Mouse (Mus musculus) liver, embryonic 13.5 days (tissue): ENCODE measurements around the gene Disp1. TPM values are rescaled to one million over a fixed set of nuclear protein-coding genes. Genes with fewer than 3 reads are reported as not detected.

Experiments used
- ATAC-seq: fragments of 200-750 bp; cut with Nextera tagmentation; 2 replicates; pipeline ENCODE4 v1.8.0; 2017; ENCODE audit warnings: low read depth, mild to moderate bottlenecking, moderate number of reproducible peaks, moderate library complexity
- DNase-seq: peaks from one replicate; pipeline ENCODE4 v3.0.0; 2022
- H3K27ac ChIP-seq: fragments of 300-500 bp; sonication (generic); 2 replicates; pipeline ENCODE4 v1.5.1; 2015; ENCODE audit warnings: moderate library complexity, mild to moderate bottlenecking, inconsistent platforms
- H3K27me3 ChIP-seq: fragments of 300-500 bp; sonication (generic); 2 replicates; pipeline ENCODE4 v1.6.1; 2015; ENCODE audit warnings: mild to moderate bottlenecking, inconsistent platforms
- H3K36me3 ChIP-seq: fragments of 300-500 bp; sonication (generic); 2 replicates; pipeline ENCODE4 v1.6.1; 2015; ENCODE audit warnings: mild to moderate bottlenecking, inconsistent platforms
- H3K4me1 ChIP-seq: fragments of 300-500 bp; sonication (generic); replicated peaks from 2 replicates; pipeline ENCODE4 v1.6.1; 2015; ENCODE audit warnings: inconsistent platforms
- H3K4me2 ChIP-seq: fragments of 300-500 bp; sonication (generic); 2 replicates; pipeline ENCODE4 v1.6.1; 2015; ENCODE audit warnings: inconsistent platforms, mild to moderate bottlenecking, moderate library complexity
- H3K4me3 ChIP-seq: fragments of 300-500 bp; sonication (generic); replicated peaks from 2 replicates; pipeline ENCODE4 v1.5.1; 2015; ENCODE audit warnings: mild to moderate bottlenecking, inconsistent platforms
- H3K9ac ChIP-seq: fragments of 300-500 bp; sonication (generic); 2 replicates; pipeline ENCODE4 v1.6.1; 2015; ENCODE audit warnings: mild to moderate bottlenecking, inconsistent platforms
- H3K9me3 ChIP-seq: fragments of 300-500 bp; sonication (generic); replicated peaks from 2 replicates; pipeline ENCODE4 v1.6.1; 2016; ENCODE audit warnings: inconsistent platforms
- WGBS: fragments of 180-500 bp; shearing (Covaris S2); methylation state at CpG from one replicate; pipeline ENCODE4 v1.1.7; 2015; ENCODE audit not compliant: insufficient replicate concordance; 5-methylcytosine and 5-hydroxymethylcytosine counted together
- polyA plus RNA-seq: library from polyadenylated mRNA; unstranded; fragments of >200 nt; fragmentation: Nextera tagmentation; extraction: Ambion mirVana; gene quantifications from 2 replicates; pipeline ENCODE4 v1.2.1, GENCODE M21; 2015

Gene Disp1
- polyA plus RNA-seq, 1 experiment from 2014 or later, result 2.4 TPM

DNA sequence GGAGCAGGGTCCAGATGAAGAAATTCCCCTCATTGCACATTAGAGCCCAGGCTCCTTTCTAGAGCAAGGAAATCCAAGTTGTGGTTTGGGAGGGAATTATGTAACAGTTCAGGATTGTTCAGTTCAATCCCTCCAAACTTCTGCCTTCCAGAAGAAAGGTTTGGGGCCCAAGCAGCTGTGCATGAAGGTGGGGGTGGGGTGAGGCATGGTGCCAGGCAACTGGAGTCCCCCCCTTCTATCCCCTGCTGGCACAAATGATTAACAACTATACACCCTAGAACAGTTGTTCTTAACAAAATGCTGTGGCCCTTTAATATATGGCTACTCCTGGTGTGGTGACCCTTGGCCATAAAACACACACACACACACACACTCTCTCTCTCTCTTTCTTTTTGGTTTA, 140.2 kb downstream of the Disp1 start:
- peaks cover 7% of the 10 kb centered on the region; the same call in 1 of the 2 replicates for H3K4me1 ChIP-seq
- DNase-seq, result no peak
- H3K27me3 ChIP-seq, result no peaks in the 10 kb centered on the region
- no peak overlapping the region for H3K4me3 ChIP-seq
- no peaks in the 10 kb centered on the region for H3K9me3 ChIP-seq
- no peak for ATAC-seq
- no peak overlapping the region for H3K9ac ChIP-seq
- H3K4me2 ChIP-seq, result no peak overlapping the region
- 0 out of 2 replicates have a peak, but pooled peaks cover 2% of the 10 kb centered on the region for H3K36me3 ChIP-seq
- no peak overlapping the region for H3K27ac ChIP-seq

DNA sequence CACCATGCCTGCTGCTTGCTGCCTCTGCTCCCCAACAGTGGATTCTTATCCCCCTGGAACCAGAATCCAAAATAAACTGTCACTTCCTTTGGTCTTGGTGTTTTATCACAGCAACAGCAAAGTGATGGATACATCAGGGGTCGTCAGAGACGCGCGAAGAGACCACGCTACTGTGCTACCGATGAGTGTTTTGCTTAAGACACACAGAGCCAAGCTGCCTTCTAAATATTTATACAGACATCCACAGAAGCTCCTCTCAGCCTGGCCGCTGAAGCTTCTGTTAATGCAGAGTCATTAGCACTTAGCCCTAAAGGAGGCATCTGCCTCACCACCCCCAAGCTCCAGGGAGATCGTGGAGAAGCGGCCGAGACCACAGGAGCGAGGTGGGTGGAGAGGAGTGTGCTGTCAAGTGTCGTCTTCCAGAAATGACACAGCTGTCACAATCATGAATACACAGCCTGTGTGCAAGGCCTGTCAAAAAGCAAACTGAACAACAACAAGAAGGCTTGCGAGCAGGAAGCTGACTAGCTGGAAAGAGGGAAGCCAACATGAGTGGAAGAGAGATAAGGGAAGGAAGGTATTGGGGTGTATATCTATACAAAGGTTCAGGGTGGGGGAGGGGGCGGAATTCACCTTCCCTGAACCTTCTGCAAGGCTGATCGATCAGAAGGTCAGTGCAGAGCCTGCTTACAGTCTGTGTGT, 146.1 kb downstream of the Disp1 start:
- no peak overlapping the region for H3K4me3 ChIP-seq
- no peak overlapping the region for H3K4me2 ChIP-seq
- peak; percentile 59 for ATAC-seq
- H3K36me3 ChIP-seq, result no peaks in the 10 kb centered on the region
- no peak overlapping the region; the same call in 1 of the 2 replicates for H3K27ac ChIP-seq
- H3K9ac ChIP-seq, result no peak overlapping the region
- H3K4me1 ChIP-seq, result peaks cover 18% of the 10 kb centered on the region
- 29% methylated on average over 15 of the region's 15 CpGs for WGBS
- no peaks in the 10 kb centered on the region for H3K9me3 ChIP-seq
- DNase-seq, result no peak
- no peaks in the 10 kb centered on the region for H3K27me3 ChIP-seq

DNA sequence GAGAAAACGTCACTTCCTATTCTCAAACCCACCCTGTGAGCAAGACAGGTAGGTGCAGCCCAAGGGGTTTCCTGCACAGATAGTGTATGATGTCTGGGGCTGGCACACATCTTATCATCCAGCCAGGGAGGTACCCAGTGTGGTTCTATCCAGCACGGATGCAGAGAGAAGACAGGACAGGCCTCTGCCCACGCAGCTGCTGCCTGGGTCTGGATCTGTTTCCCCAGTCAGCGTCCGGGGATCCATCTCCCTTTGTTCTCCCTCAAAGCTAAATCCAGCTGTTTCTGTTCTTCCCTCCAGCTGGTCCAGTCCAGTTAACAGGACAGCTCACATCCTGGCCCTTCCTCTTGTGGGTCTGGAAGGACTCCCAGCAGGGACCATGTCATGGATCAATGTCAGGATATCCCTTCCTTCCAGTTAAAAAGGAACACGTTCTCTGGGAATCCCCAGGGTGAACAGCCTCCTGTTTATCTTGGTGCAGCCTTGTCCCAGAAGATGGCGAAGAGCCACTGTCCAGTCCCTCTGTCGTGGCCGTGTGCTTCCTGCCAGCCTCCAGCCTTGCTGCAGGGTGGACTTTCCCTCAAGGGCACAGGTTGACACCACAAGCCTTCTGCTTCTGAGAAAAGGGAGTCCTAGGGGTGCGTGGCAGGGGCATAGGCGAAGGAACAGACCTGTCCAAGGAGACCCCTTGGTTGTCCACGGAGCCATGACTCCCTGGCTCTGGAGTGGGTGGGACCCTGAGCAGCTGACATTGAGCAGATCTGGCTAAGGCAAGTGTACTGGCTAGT, 148.9 kb downstream of the Disp1 start:
- no peak overlapping the region for H3K27ac ChIP-seq
- WGBS, result 51% methylated on average over 12 of the region's 12 CpGs
- H3K9ac ChIP-seq, result no peak overlapping the region
- DNase-seq (no peak), ATAC-seq (no peak)
- H3K36me3 ChIP-seq, result no peaks in the 10 kb centered on the region
- no peak overlapping the region for H3K4me3 ChIP-seq
- no peaks in the 10 kb centered on the region for H3K9me3 ChIP-seq
- H3K4me2 ChIP-seq, result no peak overlapping the region
- H3K27me3 ChIP-seq, result no peaks in the 10 kb centered on the region
- peaks cover 16% of the 10 kb centered on the region for H3K4me1 ChIP-seq

DNA sequence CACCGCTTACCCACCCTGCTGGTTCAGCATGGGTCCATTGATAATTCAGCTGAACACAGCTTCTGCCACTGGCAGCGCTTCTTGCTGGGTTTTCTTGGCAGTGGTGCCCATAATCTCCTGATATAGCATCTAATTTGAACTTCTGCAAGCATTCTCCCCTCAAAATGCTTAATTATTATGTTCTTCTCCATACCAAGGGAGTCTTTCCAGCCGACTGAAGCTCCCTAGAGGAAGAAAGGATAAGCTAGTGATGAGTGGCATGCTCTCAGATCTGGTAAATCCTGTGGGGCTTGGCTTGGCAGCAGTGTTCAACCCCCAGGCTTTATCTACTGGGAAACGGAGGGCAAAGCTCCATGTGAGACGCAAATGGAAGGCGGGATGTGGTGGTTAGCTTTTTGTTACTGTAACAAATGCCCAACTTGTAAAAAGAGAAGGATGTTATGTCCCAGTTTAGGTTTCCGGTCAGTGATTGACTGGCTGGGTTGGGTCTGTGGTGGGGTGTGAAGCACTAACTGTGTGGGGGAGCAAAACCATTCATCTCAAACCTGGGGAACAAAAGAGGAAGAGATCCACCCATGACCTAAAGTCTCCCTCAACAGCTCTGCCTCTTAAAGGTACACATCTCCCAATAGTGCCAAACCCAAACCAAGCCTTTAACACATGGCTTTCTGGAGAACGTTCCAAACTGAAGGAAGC, 151.2 kb downstream of the Disp1 start:
- no peak for ATAC-seq
- no peak overlapping the region for H3K4me2 ChIP-seq
- 47% methylated on average over 8 of the region's 8 CpGs for WGBS

DNA sequence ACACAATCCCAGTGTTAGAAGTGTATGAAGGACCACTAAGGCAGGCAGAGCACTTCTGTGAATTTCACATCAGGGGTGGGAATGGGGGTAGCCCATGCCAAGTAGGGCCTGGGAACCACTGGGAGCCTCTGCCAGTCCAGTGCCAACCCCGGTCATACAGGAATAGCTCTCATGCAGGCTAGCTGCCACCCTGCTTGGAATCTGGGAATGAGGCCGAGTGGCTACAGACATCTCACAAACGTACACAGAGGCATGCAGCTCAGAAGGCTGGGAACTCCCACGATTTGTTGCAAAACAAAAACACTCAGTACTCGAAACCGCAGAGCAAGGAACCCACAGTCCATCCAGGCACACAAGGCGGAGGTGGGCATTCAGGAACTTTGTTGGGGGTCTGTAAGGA, 153.5 kb downstream of the Disp1 start:
- Histone ChIP-seq H3K9me3 (no peaks in the 10 kb centered on the region), H3K27ac (no peak overlapping the region), H3K4me1 (no peaks in the 10 kb centered on the region), H3K4me3 (no peak overlapping the region), H3K36me3 (no peaks in the 10 kb centered on the region), H3K27me3 (no peaks in the 10 kb centered on the region), H3K4me2 (no peak overlapping the region), H3K9ac (no peak overlapping the region)
- DNase-seq (no peak), ATAC-seq (no peak)
- 77% methylated on average over 7 of the region's 7 CpGs for WGBS

More for the DNA sequence above, 151.2 kb downstream of the Disp1 start:
- Histone ChIP-seq H3K27ac (no peak overlapping the region), H3K4me1 (peaks cover 3% of the 10 kb centered on the region; the same call in 1 of the 2 replicates), H3K9ac (no peak overlapping the region), H3K36me3 (no peaks in the 10 kb centered on the region), H3K4me3 (no peak overlapping the region), H3K27me3 (no peaks in the 10 kb centered on the region), H3K9me3 (no peaks in the 10 kb centered on the region)
- DNase-seq, result no peak

DNA sequence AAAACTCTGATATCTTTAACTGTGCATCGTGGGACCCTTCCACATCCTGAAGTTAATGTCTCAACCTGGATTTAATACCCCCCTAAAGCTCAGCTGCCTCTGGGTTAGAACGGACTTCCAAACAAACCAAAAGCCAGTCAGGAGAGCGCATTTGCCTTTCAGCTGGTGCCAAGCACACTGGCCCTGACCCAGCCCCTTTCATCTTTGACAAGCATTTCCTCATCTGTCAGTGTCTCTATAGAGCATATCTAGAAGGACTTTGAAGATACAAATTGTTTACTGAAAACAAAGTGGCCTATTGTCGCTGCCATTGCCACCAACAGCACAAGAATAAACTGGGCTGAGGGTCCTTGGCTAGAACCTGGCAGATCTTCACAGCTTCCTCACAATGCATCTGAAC, 154.3 kb downstream of the Disp1 start:
- no peaks in the 10 kb centered on the region for H3K36me3 ChIP-seq
- no peaks in the 10 kb centered on the region for H3K9me3 ChIP-seq
- H3K27me3 ChIP-seq, result no peaks in the 10 kb centered on the region
- DNase-seq, result no peak
- WGBS, result 57% methylated on average over 4 of the region's 4 CpGs
- no peak overlapping the region for H3K27ac ChIP-seq
- H3K4me2 ChIP-seq, result no peak overlapping the region
- no peak overlapping the region for H3K4me3 ChIP-seq
- no peak overlapping the region for H3K9ac ChIP-seq
- no peak for ATAC-seq
- H3K4me1 ChIP-seq, result no peaks in the 10 kb centered on the region

DNA sequence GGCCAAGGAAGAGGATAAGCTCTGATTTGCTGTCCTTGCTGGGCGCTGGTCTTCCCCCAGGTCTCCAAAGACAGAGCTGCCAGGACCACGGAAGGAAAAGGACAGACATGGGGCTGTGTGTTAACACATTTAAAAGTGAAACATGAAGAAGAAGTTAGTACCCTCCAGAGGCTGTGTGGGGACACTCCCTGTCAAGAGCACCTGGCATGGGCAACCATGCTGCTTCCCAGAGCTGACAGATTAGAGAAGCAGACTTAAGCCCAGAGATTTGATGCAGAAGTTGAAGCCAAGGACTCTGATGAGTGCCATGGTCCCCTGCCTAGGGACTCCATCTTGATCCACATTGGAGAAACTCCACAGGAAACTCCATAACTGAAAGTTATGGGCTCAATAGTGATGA, 160.7 kb downstream of the Disp1 start:
- Histone ChIP-seq H3K4me1 (no peaks in the 10 kb centered on the region), H3K36me3 (no peaks in the 10 kb centered on the region), H3K27me3 (no peaks in the 10 kb centered on the region), H3K4me3 (no peak overlapping the region), H3K27ac (no peak overlapping the region), H3K9ac (no peak overlapping the region), H3K4me2 (no peak overlapping the region), H3K9me3 (no peaks in the 10 kb centered on the region)
- DNase-seq (no peak), ATAC-seq (no peak)
- WGBS, result 52% methylated on average over 2 of the region's 2 CpGs

DNA sequence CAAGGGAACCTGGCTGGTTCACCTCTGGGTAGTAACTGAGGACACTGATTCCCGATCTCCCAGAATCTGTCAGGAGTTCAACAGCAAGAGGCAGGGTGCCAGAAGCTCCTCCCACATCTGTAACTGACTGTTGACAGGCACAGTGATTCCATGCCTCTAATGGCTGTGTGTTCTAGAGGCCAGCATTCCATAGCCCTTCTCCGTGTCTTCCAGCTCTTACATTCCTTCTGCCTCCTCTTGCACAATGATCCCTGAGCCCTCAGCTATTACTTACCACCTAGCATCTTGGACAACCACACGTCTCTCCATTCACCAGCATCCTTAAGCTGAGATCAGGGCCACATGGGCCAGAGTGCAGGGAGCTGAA, 165.1 kb downstream of the Disp1 start:
- Histone ChIP-seq H3K4me3 (no peak overlapping the region), H3K4me1 (no peaks in the 10 kb centered on the region), H3K27ac (no peak overlapping the region), H3K36me3 (no peaks in the 10 kb centered on the region), H3K27me3 (no peaks in the 10 kb centered on the region), H3K9ac (no peak overlapping the region), H3K4me2 (no peak overlapping the region), H3K9me3 (no peaks in the 10 kb centered on the region)
- ATAC-seq (no peak), DNase-seq (no peak)
- WGBS, result 35% methylated on average over 3 of the region's 3 CpGs

DNA sequence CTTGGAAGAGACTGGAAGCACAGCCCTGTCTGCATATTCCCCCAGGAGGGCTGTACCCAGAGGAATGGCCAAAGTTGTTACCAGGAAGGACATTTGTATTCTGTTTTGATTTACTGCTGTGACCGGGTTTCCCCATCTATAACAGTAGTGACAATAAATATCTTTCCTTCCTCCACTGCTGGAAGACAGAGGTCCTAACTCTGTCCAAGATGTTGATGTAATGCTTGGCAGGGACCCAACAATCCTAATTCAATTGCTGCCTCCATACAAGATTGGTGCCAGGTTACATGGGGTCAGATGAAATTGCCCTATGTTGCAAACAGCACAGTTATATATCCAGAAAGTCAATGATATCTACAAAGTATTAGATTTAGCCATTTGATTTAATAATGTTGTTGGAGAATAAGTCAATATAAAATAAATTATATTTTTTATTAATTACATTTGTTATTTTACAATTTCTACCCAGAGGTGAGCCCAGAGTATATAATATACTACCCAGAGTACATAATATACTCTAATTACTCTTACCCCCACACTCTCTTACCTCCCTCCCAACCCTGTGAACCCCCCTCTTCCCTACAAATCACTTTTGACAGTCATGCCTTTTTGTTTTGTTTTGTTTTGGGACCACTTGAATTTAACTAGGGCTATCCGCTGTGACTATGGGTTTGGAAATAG, 165.6 kb downstream of the Disp1 start:
- H3K4me2 ChIP-seq, result no peak overlapping the region
- H3K9ac ChIP-seq, result no peak overlapping the region
- no peak for DNase-seq
- 60% methylated on average over 2 of the region's 2 CpGs for WGBS
- no peaks in the 10 kb centered on the region for H3K4me1 ChIP-seq
- H3K36me3 ChIP-seq, result no peaks in the 10 kb centered on the region
- H3K27ac ChIP-seq, result no peak overlapping the region
- no peak for ATAC-seq
- H3K4me3 ChIP-seq, result no peak overlapping the region
- H3K9me3 ChIP-seq, result no peaks in the 10 kb centered on the region
- H3K27me3 ChIP-seq, result no peaks in the 10 kb centered on the region

DNA sequence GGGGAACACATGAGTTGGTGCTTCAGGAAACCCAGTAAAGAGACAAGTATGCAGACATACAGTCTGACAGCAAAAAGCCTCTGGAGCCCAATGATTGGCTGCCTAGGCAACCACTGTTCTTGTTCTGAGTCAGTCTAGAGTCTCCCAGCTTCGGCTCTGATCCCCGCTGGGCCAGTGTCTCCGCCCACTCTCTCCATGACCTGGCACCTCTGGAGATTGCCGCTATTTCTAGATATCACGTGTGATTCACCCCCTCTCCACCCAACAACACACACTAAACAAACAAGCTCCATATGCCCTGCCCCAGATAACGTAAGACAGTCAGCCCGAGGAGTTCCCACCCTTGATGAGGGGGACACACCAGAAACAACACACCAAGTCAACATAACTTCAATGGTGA, 168.7 kb downstream of the Disp1 start:
- DNase-seq (no peak), ATAC-seq (no peak)
- Histone ChIP-seq H3K9me3 (no peaks in the 10 kb centered on the region), H3K4me2 (no peak overlapping the region), H3K27me3 (no peaks in the 10 kb centered on the region), H3K4me1 (no peaks in the 10 kb centered on the region), H3K27ac (no peak overlapping the region), H3K9ac (no peak overlapping the region), H3K4me3 (no peak overlapping the region), H3K36me3 (no peaks in the 10 kb centered on the region)
- 73% methylated on average over 7 of the region's 7 CpGs for WGBS

DNA sequence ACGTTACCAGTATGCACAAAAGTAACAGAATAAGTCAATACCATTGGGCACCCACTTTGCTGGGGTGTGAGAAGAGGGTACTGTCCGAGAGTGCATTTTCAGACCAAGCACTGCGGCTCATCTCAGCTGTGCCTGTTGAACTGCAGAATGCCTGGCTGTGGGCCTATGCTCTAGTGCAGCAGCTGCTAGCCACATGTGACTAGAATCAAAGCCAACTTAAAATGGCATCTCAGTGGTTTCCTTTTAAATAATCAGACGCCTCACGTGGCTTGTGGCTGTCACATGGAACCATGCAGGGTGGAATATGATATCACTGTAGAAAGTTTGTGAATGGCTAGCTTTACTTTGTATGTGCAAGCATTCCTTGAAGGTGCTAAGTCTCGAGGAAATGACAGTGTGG, 172.0 kb downstream of the Disp1 start:
- no peak for DNase-seq
- H3K4me1 ChIP-seq, result no peaks in the 10 kb centered on the region
- ATAC-seq, result no peak
- no peak overlapping the region for H3K4me2 ChIP-seq
- H3K36me3 ChIP-seq, result no peaks in the 10 kb centered on the region
- H3K27ac ChIP-seq, result no peak overlapping the region
- no peaks in the 10 kb centered on the region for H3K9me3 ChIP-seq
- no peak overlapping the region for H3K4me3 ChIP-seq
- WGBS, result 69% methylated on average over 6 of the region's 6 CpGs
- no peaks in the 10 kb centered on the region for H3K27me3 ChIP-seq
- H3K9ac ChIP-seq, result no peak overlapping the region
